Mouse (Mus musculus) hindbrain, embryonic 10.5 days (tissue): ENCODE measurements around the gene Dcst1. TPM values are rescaled to one million over a fixed set of nuclear protein-coding genes. Genes with fewer than 3 reads are reported as not detected.

ENCODE experiments used
- DNase-seq: peaks from one replicate; pipeline ENCODE4 v3.0.0-alpha.2; 2017; ENCODE audit warnings: low spot score
- H3K27ac ChIP-seq: fragments of 300-500 bp; sonication (generic); 2 replicates; pipeline ENCODE4 v1.5.1; 2016; ENCODE audit warnings: mild to moderate bottlenecking, moderate library complexity
- H3K27me3 ChIP-seq: fragments of 300-500 bp; sonication (generic); 2 replicates; pipeline ENCODE4 v1.6.1; 2016; ENCODE audit warnings: mild to moderate bottlenecking; ENCODE audit not compliant: poor library complexity, insufficient read depth, severe bottlenecking
- H3K36me3 ChIP-seq: fragments of 300-500 bp; sonication (generic); 2 replicates; pipeline ENCODE4 v1.6.1; 2016; ENCODE audit warnings: mild to moderate bottlenecking, moderate library complexity
- H3K4me1 ChIP-seq: fragments of 300-500 bp; sonication (generic); replicated peaks from 2 replicates; pipeline ENCODE4 v1.6.1; 2016; ENCODE audit warnings: mild to moderate bottlenecking
- H3K4me3 ChIP-seq: fragments of 300-500 bp; sonication (generic); 2 replicates; pipeline ENCODE4 v1.5.1; 2016; ENCODE audit warnings: mild to moderate bottlenecking, moderate library complexity
- H3K9me3 ChIP-seq: fragments of 300-500 bp; sonication (generic); 2 replicates; pipeline ENCODE4 v1.6.1; 2016; ENCODE audit warnings: mild to moderate bottlenecking, moderate library complexity
- WGBS: fragments of 180-500 bp; shearing (Covaris S2); methylation state at CpG from one replicate; pipeline ENCODE4 v1.1.7; 2016; 5-methylcytosine and 5-hydroxymethylcytosine counted together
- polyA plus RNA-seq: library from polyadenylated mRNA; unstranded; fragments of >200 nt; fragmentation: Nextera tagmentation; extraction: Ambion mirVana; gene quantifications from 2 replicates; pipeline ENCODE4 v1.2.1, GENCODE M21; 2016

The Dcst1 gene
- polyA plus RNA-seq, 1 experiment from 2014 or later: 0.33 TPM

GRCm38 (mm10) chr3:89348911-89349868 is 15.9 kb downstream of the Dcst1 start:
- DNase-seq: peak; percentile 25
- under 1% methylated on average over 38 of the region's 38 CpGs for WGBS
- H3K27ac ChIP-seq: peak overlapping the region; percentile 86
- peaks cover 46% of the 10 kb centered on the region for H3K4me1 ChIP-seq
- no peaks in the 10 kb centered on the region for H3K9me3 ChIP-seq
- peak overlapping the region; percentile 73 for H3K4me3 ChIP-seq
- peaks cover 65% of the 10 kb centered on the region for H3K27me3 ChIP-seq
- peaks cover 28% of the 10 kb centered on the region for H3K36me3 ChIP-seq

- Histone ChIP-seq H3K27me3 (peaks cover 57% of the 10 kb centered on the region), H3K4me1 (peaks cover 49% of the 10 kb centered on the region), H3K27ac (no peak overlapping the region), H3K36me3 (peaks cover 41% of the 10 kb centered on the region), H3K9me3 (no peaks in the 10 kb centered on the region), H3K4me3 (peak overlapping the region; percentile 73; the same call in 1 of the 2 replicates)
- DNase-seq: no peak
- 64% methylated on average over 1 of the region's 1 CpGs for WGBS
Observed at GRCm38 (mm10) chr3:89347916-89348315, 17.1 kb downstream of the Dcst1 start.

GRCm38 (mm10) chr3:89346815-89347540 is 18.1 kb downstream of the Dcst1 start:
- Histone ChIP-seq H3K27me3 (peaks cover 48% of the 10 kb centered on the region), H3K4me3 (no peak overlapping the region), H3K9me3 (no peaks in the 10 kb centered on the region), H3K36me3 (peaks cover 50% of the 10 kb centered on the region), H3K4me1 (peaks cover 40% of the 10 kb centered on the region), H3K27ac (no peak overlapping the region)
- DNase-seq: no peak
- 80% methylated on average over 10 of the region's 10 CpGs for WGBS

- Histone ChIP-seq H3K27me3 (peaks cover 17% of the 10 kb centered on the region), H3K36me3 (peaks cover 54% of the 10 kb centered on the region), H3K27ac (no peak overlapping the region), H3K4me3 (no peak overlapping the region), H3K9me3 (no peaks in the 10 kb centered on the region), H3K4me1 (peaks cover 41% of the 10 kb centered on the region)
- WGBS: 89% methylated on average over 7 of the region's 7 CpGs
- DNase-seq: no peak
Observed at GRCm38 (mm10) chr3:89343279-89343678, 21.8 kb downstream of the Dcst1 start.

GRCm38 (mm10) chr3:89341794-89342193 is 23.3 kb downstream of the Dcst1 start:
- Histone ChIP-seq H3K27ac (no peak overlapping the region), H3K27me3 (peaks cover 2% of the 10 kb centered on the region; the same call in 1 of the 2 replicates), H3K4me3 (no peak overlapping the region), H3K36me3 (peaks cover 49% of the 10 kb centered on the region), H3K4me1 (peaks cover 50% of the 10 kb centered on the region), H3K9me3 (no peaks in the 10 kb centered on the region)
- 92% methylated on average over 4 of the region's 4 CpGs for WGBS
- DNase-seq: no peak

- H3K27me3 ChIP-seq: no peaks in the 10 kb centered on the region
- H3K4me3 ChIP-seq: peak overlapping the region; percentile 89
- peaks cover 38% of the 10 kb centered on the region for H3K36me3 ChIP-seq
- DNase-seq: peak; percentile 89
- H3K9me3 ChIP-seq: no peaks in the 10 kb centered on the region
- H3K4me1 ChIP-seq: peaks cover 63% of the 10 kb centered on the region
- 4% methylated on average over 11 of the region's 11 CpGs for WGBS
- peak overlapping the region; percentile 80 for H3K27ac ChIP-seq
Observed at GRCm38 (mm10) chr3:89340465-89340864, 24.6 kb downstream of the Dcst1 start.

GRCm38 (mm10) chr3:89339416-89339815 is 25.6 kb downstream of the Dcst1 start:
- Histone ChIP-seq H3K36me3 (peaks cover 37% of the 10 kb centered on the region), H3K27ac (0 out of 2 replicates have a peak overlapping the region, but pooled peaks have one; percentile 31), H3K4me3 (peak overlapping the region; percentile 89), H3K9me3 (no peaks in the 10 kb centered on the region), H3K27me3 (0 out of 2 replicates have a peak, but pooled peaks cover 6% of the 10 kb centered on the region), H3K4me1 (peaks cover 72% of the 10 kb centered on the region)
- DNase-seq: peak; percentile 91
- WGBS: 25% methylated on average over 8 of the region's 8 CpGs

- under 1% methylated on average over 44 of the region's 44 CpGs for WGBS
- H3K4me3 ChIP-seq: peak within 1 kb of the TSS; percentile 89
Observed at GRCm38 (mm10) chr3:89337721-89338578, 27.1 kb downstream of the Dcst1 start, which contains the start of gene Efna4. Efna4 (minus strand) TSS chr3:89338028.

GRCm38 (mm10) chr3:89337062-89337720 is 27.9 kb downstream of the Dcst1 start:
- Histone ChIP-seq H3K27me3 (peaks cover 19% of the 10 kb centered on the region; the same call in 1 of the 2 replicates), H3K4me1 (peaks cover 86% of the 10 kb centered on the region), H3K4me3 (peak overlapping the region; percentile 89), H3K36me3 (peaks cover 36% of the 10 kb centered on the region), H3K9me3 (no peaks in the 10 kb centered on the region), H3K27ac (peak overlapping the region; percentile 98)
- WGBS: 1% methylated on average over 21 of the region's 21 CpGs
- DNase-seq: no peak

More at GRCm38 (mm10) chr3:89337721-89338578, 27.1 kb downstream of the Dcst1 start, which contains the start of gene Efna4:
- peak; percentile 83 for DNase-seq
- no peaks in the 10 kb centered on the region for H3K9me3 ChIP-seq
- peak within 1 kb of the TSS; percentile 98 for H3K27ac ChIP-seq
- H3K4me1 ChIP-seq: peaks cover 78% of the 10 kb centered on the region
- H3K27me3 ChIP-seq: peaks cover 15% of the 10 kb centered on the region; the same call in 1 of the 2 replicates
- H3K36me3 ChIP-seq: peaks cover 37% of the 10 kb centered on the region

- H3K4me3 ChIP-seq: peak overlapping the region; percentile 89
- DNase-seq: no peak
- H3K9me3 ChIP-seq: no peaks in the 10 kb centered on the region
- peaks cover 90% of the 10 kb centered on the region for H3K4me1 ChIP-seq
- H3K27ac ChIP-seq: peak overlapping the region; percentile 98
- H3K36me3 ChIP-seq: peaks cover 30% of the 10 kb centered on the region
- H3K27me3 ChIP-seq: peaks cover 19% of the 10 kb centered on the region; the same call in 1 of the 2 replicates
- 10% methylated on average over 6 of the region's 6 CpGs for WGBS
Observed at GRCm38 (mm10) chr3:89336529-89336928, 28.5 kb downstream of the Dcst1 start.

GRCm38 (mm10) chr3:89333053-89333452 is 32.0 kb downstream of the Dcst1 start:
- Histone ChIP-seq H3K27me3 (peaks cover 29% of the 10 kb centered on the region; the same call in 1 of the 2 replicates), H3K9me3 (no peaks in the 10 kb centered on the region), H3K4me3 (peak overlapping the region; percentile 9; the same call in 1 of the 2 replicates), H3K27ac (peak overlapping the region; percentile 41; the same call in 1 of the 2 replicates), H3K36me3 (peaks cover 30% of the 10 kb centered on the region), H3K4me1 (peaks cover 86% of the 10 kb centered on the region)
- 79% methylated on average over 11 of the region's 11 CpGs for WGBS
- DNase-seq: no peak
